Comparison of ENCODE assay signal across 16 mouse cellular contexts in the genomic region with DNA sequence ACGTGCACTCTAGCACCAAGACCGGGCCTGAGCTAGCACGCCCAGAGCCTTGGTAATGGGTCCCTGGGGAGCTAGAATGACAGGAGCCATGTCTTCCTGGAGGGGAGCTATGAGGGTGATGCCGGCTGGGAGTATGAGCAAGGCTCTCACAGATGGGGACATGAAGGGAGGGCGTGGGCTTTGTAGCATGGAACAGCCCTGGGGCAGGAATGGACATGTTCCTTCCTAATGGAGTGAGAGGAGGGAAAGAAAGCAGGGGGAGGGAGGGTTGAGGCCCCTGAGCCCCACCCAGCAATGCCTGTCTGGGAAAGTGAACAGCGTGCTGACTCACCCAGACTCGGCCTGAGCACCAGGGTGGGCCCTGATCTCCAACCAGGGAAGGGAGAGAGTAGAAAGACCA.
DNase-seq lines count a peak whose midpoint lies in the region; ATAC-seq and TF ChIP-seq lines count a peak whose summit lies in the region.
"Had no signal": no experiment of that assay in that cellular context is flagged by ENCODE, and none has a peak within 500 bp of the region (broad histone marks: within the 10 kb centered on the region; RNA-seq: fewer than 3 reads in every experiment).

No protein-coding gene starts in this region.

- 70% methylated on average over 7 of the region's 7 CpGs for WGBS in embryonic facial prominence, embryonic 11.5 days
- 78% methylated on average over 7 of the region's 7 CpGs for WGBS in embryonic facial prominence, embryonic 10.5 days
- 79% methylated on average over 7 of the region's 7 CpGs for WGBS in lung, embryonic 14.5 days
- WGBS in lung, adult 2 months, result 77% methylated on average over 7 of the region's 7 CpGs
- 79% methylated on average over 7 of the region's 7 CpGs for WGBS in embryonic facial prominence, embryonic 12.5 days
- 65% methylated on average over 7 of the region's 7 CpGs for WGBS in stomach, embryonic 14.5 days
- 87% methylated on average over 7 of the region's 7 CpGs for WGBS in forebrain, embryonic 11.5 days

- no peak overlapping the region for H3K4me3 ChIP-seq in embryonic facial prominence, embryonic 11.5 days (ENCODE audit: low read depth, low read length)
- no peak overlapping the region for H3K4me3 ChIP-seq in embryonic facial prominence, embryonic 10.5 days
- H3K4me3 ChIP-seq in lung, embryonic 14.5 days (ENCODE audit: low read depth, low read length), result no peak overlapping the region
- H3K4me3 ChIP-seq in lung, adult 2 months (replicated peaks; ENCODE audit: extremely low read depth, low read depth, low read length), result no peak overlapping the region
- H3K4me3 ChIP-seq in embryonic facial prominence, embryonic 12.5 days, result no peak overlapping the region
- no peak overlapping the region for H3K4me3 ChIP-seq in stomach, embryonic 14.5 days (ENCODE audit: low read depth, low read length)
- no peak overlapping the region for H3K4me3 ChIP-seq in layer of hippocampus, adult 2 months
- H3K4me3 ChIP-seq in forebrain, embryonic 11.5 days (ENCODE audit: low read depth, low read length), result no peak overlapping the region
- H3K4me3 ChIP-seq: forebrain, embryonic 15.5 days had no signal

- no peak for TF ChIP-seq CTCF in lung, embryonic 14.5 days (IDR thresholded peaks at IDR 0.05; ENCODE audit: low read depth)
- no peak for TF ChIP-seq CTCF in lung, adult 2 months (IDR thresholded peaks at IDR 0.05; ENCODE audit: insufficient read depth, low read length)
- no peak for TF ChIP-seq CTCF in layer of hippocampus, adult 2 months (conservative IDR thresholded peaks at IDR 0.05)

- H3K27me3 ChIP-seq in embryonic facial prominence, embryonic 11.5 days (ENCODE audit: control insufficient read depth, insufficient read depth, low read length), result no peaks in the 10 kb centered on the region
- no peaks in the 10 kb centered on the region for H3K27me3 ChIP-seq in embryonic facial prominence, embryonic 10.5 days (replicated peaks; ENCODE audit: low read depth, poor library complexity, severe bottlenecking)
- no peaks in the 10 kb centered on the region for H3K27me3 ChIP-seq in lung, embryonic 14.5 days (ENCODE audit: insufficient read depth, low read length)
- no peaks in the 10 kb centered on the region for H3K27me3 ChIP-seq in embryonic facial prominence, embryonic 12.5 days
- no peaks in the 10 kb centered on the region for H3K27me3 ChIP-seq in stomach, embryonic 14.5 days (ENCODE audit: control insufficient read depth, insufficient read depth, low read length)
- no peaks in the 10 kb centered on the region for H3K27me3 ChIP-seq in forebrain, embryonic 11.5 days (ENCODE audit: control insufficient read depth, insufficient read depth, low read length)
- H3K27me3 ChIP-seq: forebrain, embryonic 15.5 days had no signal

- H3K36me3 ChIP-seq in embryonic facial prominence, embryonic 11.5 days (replicated peaks; ENCODE audit: control insufficient read depth, insufficient read depth, low read depth, low read length), result no peaks in the 10 kb centered on the region
- peaks cover 94% of the 10 kb centered on the region for H3K36me3 ChIP-seq in embryonic facial prominence, embryonic 10.5 days (replicated peaks)
- H3K36me3 ChIP-seq in lung, embryonic 14.5 days (ENCODE audit: insufficient read depth), result 0 out of 2 replicates have a peak, but pooled peaks cover 5% of the 10 kb centered on the region
- H3K36me3 ChIP-seq in embryonic facial prominence, embryonic 12.5 days, result peaks cover 32% of the 10 kb centered on the region
- H3K36me3 ChIP-seq in stomach, embryonic 14.5 days (ENCODE audit: control insufficient read depth, insufficient read depth, low read length), result 0 out of 2 replicates have a peak, but pooled peaks cover 3% of the 10 kb centered on the region
- no peaks in the 10 kb centered on the region; the same call in 1 of the 2 replicates for H3K36me3 ChIP-seq in forebrain, embryonic 11.5 days (ENCODE audit: control insufficient read depth, insufficient read depth, low read length)
- H3K36me3 ChIP-seq: forebrain, embryonic 15.5 days had no signal

- H3K9ac ChIP-seq in embryonic facial prominence, embryonic 11.5 days (replicated peaks; ENCODE audit: low read length), result no peak overlapping the region
- H3K9ac ChIP-seq in lung, embryonic 14.5 days, result no peak overlapping the region
- no peak overlapping the region for H3K9ac ChIP-seq in embryonic facial prominence, embryonic 12.5 days
- no peak overlapping the region for H3K9ac ChIP-seq in stomach, embryonic 14.5 days (replicated peaks; ENCODE audit: low read depth, low read length)
- no peak overlapping the region for H3K9ac ChIP-seq in forebrain, embryonic 11.5 days (ENCODE audit: low read length)
- H3K9ac ChIP-seq: forebrain, embryonic 15.5 days; liver, postnatal 0 days had no signal

- TF ChIP-seq POLR2A in lung, adult 2 months (IDR thresholded peaks at IDR 0.05; ENCODE audit: borderline replicate concordance, extremely low read depth, low read depth, low read length), result no peak

- no peaks in the 10 kb centered on the region; the same call in 1 of the 2 replicates for H3K4me1 ChIP-seq in embryonic facial prominence, embryonic 11.5 days (ENCODE audit: control insufficient read depth, insufficient read depth, low read length)
- peaks cover 12% of the 10 kb centered on the region for H3K4me1 ChIP-seq in embryonic facial prominence, embryonic 10.5 days
- H3K4me1 ChIP-seq in lung, embryonic 14.5 days (ENCODE audit: insufficient read depth), result no peaks in the 10 kb centered on the region
- H3K4me1 ChIP-seq in lung, adult 2 months (ENCODE audit: control insufficient read depth, insufficient read depth, low read length), result no peaks in the 10 kb centered on the region
- peaks cover 3% of the 10 kb centered on the region; the same call in 1 of the 2 replicates for H3K4me1 ChIP-seq in embryonic facial prominence, embryonic 12.5 days
- peaks cover 5% of the 10 kb centered on the region; the same call in 1 of the 2 replicates for H3K4me1 ChIP-seq in stomach, embryonic 14.5 days (ENCODE audit: control insufficient read depth, insufficient read depth, low read length)
- no peaks in the 10 kb centered on the region for H3K4me1 ChIP-seq in forebrain, embryonic 11.5 days (replicated peaks; ENCODE audit: control insufficient read depth, insufficient read depth, low read length)
- H3K4me1 ChIP-seq: forebrain, embryonic 15.5 days had no signal

- DNase-seq in embryonic facial prominence, embryonic 11.5 days (ENCODE audit: low spot score), result peak; percentile 9
- DNase-seq in embryonic facial prominence, embryonic 10.5 days (ENCODE audit: low spot score), result no peak
- DNase-seq in lung, embryonic 14.5 days, result no peak
- DNase-seq in lung, adult 2 months, result no peak
- DNase-seq in layer of hippocampus, adult 2 months (ENCODE audit: low spot score in 2 of 2), result no peak
- DNase-seq in forebrain, embryonic 11.5 days (ENCODE audit: low spot score), result no peak
- DNase-seq: adrenal gland, postnatal 10 days; cerebellum, adult 9-11 months; heart, postnatal 14 days; left cerebral cortex, postnatal 4 days; liver, postnatal 0 days had no signal

- no peak overlapping the region for H3K4me2 ChIP-seq in embryonic facial prominence, embryonic 11.5 days (ENCODE audit: low read depth, low read length)
- H3K4me2 ChIP-seq in lung, embryonic 14.5 days, result no peak overlapping the region
- H3K4me2 ChIP-seq in embryonic facial prominence, embryonic 12.5 days (replicated peaks), result no peak overlapping the region
- H3K4me2 ChIP-seq in stomach, embryonic 14.5 days (replicated peaks; ENCODE audit: low read depth, low read length), result no peak overlapping the region
- H3K4me2 ChIP-seq in forebrain, embryonic 11.5 days (ENCODE audit: low read depth, low read length, severe bottlenecking), result no peak overlapping the region
- H3K4me2 ChIP-seq: forebrain, embryonic 15.5 days had no signal

- no peak overlapping the region for H3K27ac ChIP-seq in embryonic facial prominence, embryonic 11.5 days (replicated peaks; ENCODE audit: low read depth, low read length)
- H3K27ac ChIP-seq in embryonic facial prominence, embryonic 10.5 days (replicated peaks), result no peak overlapping the region
- no peak overlapping the region for H3K27ac ChIP-seq in lung, embryonic 14.5 days (ENCODE audit: low read depth)
- H3K27ac ChIP-seq in embryonic facial prominence, embryonic 12.5 days, result no peak overlapping the region
- H3K27ac ChIP-seq in stomach, embryonic 14.5 days (ENCODE audit: low read length), result no peak overlapping the region
- no peak overlapping the region for H3K27ac ChIP-seq in layer of hippocampus, adult 2 months
- no peak overlapping the region for H3K27ac ChIP-seq in forebrain, embryonic 11.5 days (ENCODE audit: low read depth, low read length)
- H3K27ac ChIP-seq: forebrain, embryonic 15.5 days; kidney, postnatal 0 days had no signal

- peak; percentile 32; the same call in 1 of the 2 replicates for ATAC-seq in embryonic facial prominence, embryonic 11.5 days (replicated peaks; ENCODE audit: insufficient number of reproducible peaks, low FRiP score, low TSS enrichment, low read depth)
- peak; percentile 50 for ATAC-seq in lung, embryonic 14.5 days (ENCODE audit: insufficient read depth)
- peak; percentile 42; the same call in 1 of the 2 replicates for ATAC-seq in embryonic facial prominence, embryonic 12.5 days (ENCODE audit: insufficient number of reproducible peaks, insufficient read depth, low FRiP score, low TSS enrichment)
- peak; percentile 42; the same call in 1 of the 2 replicates for ATAC-seq in stomach, embryonic 14.5 days (ENCODE audit: insufficient number of reproducible peaks, insufficient read depth, low FRiP score, low read depth)
- no peak for ATAC-seq in forebrain, embryonic 11.5 days (replicated peaks; ENCODE audit: low FRiP score)
- ATAC-seq: forebrain, embryonic 15.5 days; inflammation-experienced regulatory T-cells, adult 6 months; liver, postnatal 0 days had no signal

- no peaks in the 10 kb centered on the region for H3K9me3 ChIP-seq in embryonic facial prominence, embryonic 11.5 days (replicated peaks; ENCODE audit: control insufficient read depth, low read length)
- no peaks in the 10 kb centered on the region for H3K9me3 ChIP-seq in embryonic facial prominence, embryonic 10.5 days
- H3K9me3 ChIP-seq in lung, embryonic 14.5 days (ENCODE audit: low read depth, low read length), result no peaks in the 10 kb centered on the region
- H3K9me3 ChIP-seq in embryonic facial prominence, embryonic 12.5 days, result no peaks in the 10 kb centered on the region
- H3K9me3 ChIP-seq in stomach, embryonic 14.5 days (ENCODE audit: control insufficient read depth, low read depth, low read length), result no peaks in the 10 kb centered on the region
- no peaks in the 10 kb centered on the region for H3K9me3 ChIP-seq in forebrain, embryonic 11.5 days (ENCODE audit: control insufficient read depth, low read length)
- H3K9me3 ChIP-seq: forebrain, embryonic 15.5 days had no signal
